Mouse (Mus musculus): Measurements from ENCODE around the gene Dbp.
A peak's percentile ranks its signal among the peaks of the same experiment; 100 is the strongest.
"Not testable (repeated sequence)": the region's sequence is repeated elsewhere in the genome, so short reads cannot be mapped to it uniquely, and the experiment has no call there.

Dbp gene

GRCm38 (mm10) chr7:45704730-45705442 is at the start of gene Dbp:
Dbp (plus strand) TSS chr7:45705088.
- peak; percentile 100 for DNase-seq

DNA sequence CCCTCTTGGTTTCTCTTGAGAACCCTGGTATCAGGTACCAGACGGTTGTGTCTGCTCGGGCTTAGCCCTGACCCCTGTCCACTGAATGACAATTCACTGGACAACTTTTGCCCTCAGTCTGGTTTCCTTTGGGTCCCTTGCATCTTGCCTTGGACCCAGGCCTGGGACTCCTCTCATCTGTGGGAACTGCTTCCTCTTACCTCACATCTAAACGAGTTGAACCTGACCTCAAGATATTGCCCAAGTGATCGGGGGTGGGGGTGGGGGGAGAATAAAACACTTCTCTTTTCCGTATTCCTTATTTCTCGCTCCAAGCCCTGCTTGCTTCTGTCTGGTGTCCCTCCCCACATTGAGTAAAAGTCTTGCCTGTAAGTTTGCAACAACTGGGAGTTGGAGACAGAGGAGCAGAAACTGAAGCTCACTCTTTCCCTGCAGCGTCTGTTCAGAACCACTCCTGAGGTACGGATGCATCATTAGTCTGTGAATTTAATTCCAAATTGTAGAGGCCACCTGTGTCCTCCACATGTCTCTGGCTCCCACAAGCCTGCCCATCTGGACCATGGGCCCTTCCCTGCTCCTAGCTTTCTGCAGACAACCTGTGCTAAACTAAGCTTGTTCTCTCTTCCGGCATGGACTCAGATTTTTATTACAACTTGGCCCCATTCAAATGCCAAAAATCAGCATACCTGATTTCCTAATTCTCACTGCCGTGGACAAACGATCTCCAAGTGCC is 44.0 kb upstream of the Dbp start:
- no peak for DNase-seq

DNA sequence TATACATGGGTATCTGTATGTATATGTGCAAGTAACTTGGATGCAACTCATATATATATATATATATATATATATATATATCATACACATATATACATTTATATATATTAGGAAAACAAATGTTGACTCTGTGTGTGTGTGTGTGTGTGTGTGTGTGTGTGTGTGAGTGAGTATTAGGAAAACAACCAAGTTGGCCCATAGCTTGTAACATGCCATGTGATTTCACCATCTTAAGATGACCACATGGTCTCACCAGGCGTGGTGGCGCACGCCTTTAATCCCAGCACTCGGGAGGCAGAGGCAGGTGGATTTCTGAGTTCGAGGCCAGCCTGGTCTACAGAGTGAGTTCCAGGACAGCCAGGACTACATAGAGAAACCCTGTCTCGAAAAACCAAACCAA is 43.2 kb upstream of the Dbp start:
- not testable (repeated sequence) for DNase-seq

GRCm38 (mm10) chr7:45665303-45666138 is 39.4 kb upstream of the Dbp start:
- no peak for DNase-seq

- no peak for DNase-seq
Observed at GRCm38 (mm10) chr7:45666161-45666560, 38.7 kb upstream of the Dbp start, which contains the start of gene Fut2. Fut2 (minus strand) TSS chr7:45666394.

GRCm38 (mm10) chr7:45667761-45668160 is 37.1 kb upstream of the Dbp start:
- no peak for DNase-seq

GRCm38 (mm10) chr7:45668921-45669320 is 36.0 kb upstream of the Dbp start:
- no peak for DNase-seq

DNA sequence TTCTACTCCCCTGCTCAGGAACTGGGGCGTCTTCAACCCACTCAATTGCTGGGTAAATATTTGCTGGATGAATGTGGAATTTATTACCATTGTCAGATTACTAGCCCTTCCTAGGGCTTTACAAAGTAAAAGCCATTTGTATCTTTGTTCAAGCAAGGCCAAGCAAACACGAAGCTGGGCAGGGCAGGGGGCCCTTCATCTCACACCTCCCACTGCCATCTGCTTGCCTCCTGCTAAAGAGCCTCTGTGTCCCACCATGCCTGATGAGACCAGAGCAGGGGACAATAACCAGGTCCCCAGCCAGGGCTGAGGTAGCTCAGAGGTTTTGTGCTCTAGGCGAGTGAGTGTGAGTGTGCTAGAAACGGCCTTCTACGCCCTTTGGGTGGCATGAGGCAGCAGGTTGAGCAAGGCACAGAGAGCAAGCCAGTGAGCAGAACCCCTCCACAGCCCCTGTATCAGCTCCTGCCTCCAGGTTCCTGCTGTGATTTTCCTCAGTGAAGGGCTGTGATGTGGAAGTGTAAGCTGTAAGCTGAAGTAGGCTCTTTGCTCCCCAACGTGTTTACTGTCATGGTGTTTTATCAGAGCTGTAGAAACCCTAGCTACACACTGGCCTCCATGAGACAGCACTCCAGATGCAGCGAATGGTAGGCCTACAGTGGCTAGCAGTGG is 27.1 kb upstream of the Dbp start:
- DNase-seq: no peak

GRCm38 (mm10) chr7:45678513-45678912 is 26.4 kb upstream of the Dbp start:
- DNase-seq: no peak

DNA sequence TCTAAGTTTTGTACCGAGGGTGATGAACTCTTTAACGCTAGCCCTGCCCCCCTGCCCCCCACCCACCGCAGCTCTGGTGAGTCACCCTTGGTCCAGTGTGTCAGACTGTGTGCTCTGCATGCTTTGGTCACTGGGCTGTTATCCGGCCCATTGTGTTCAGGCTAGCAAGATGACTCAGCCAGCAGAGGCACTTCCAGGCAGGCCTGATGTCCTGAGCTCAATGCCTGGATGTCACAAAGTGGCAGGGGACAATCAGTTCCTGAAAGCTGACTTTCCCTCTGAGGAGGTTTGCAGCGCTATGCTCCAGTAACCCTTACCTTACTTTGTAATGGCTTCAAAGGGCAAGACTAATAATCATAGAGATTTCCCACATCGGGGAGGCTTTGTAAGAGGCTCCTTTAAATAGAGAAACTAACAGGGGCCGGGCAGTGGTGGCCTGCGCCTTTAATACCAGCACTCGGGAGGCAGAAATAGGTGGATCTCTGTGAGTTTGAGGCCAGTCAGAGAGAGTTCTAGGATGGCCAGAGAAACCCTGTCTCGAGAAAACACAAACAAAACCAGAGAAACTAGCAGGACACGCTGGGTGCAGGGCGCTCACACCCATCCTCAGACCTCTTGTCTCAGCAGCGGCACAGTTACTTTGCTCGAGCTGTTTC is 24.8 kb upstream of the Dbp start:
- no peak for DNase-seq

DNA sequence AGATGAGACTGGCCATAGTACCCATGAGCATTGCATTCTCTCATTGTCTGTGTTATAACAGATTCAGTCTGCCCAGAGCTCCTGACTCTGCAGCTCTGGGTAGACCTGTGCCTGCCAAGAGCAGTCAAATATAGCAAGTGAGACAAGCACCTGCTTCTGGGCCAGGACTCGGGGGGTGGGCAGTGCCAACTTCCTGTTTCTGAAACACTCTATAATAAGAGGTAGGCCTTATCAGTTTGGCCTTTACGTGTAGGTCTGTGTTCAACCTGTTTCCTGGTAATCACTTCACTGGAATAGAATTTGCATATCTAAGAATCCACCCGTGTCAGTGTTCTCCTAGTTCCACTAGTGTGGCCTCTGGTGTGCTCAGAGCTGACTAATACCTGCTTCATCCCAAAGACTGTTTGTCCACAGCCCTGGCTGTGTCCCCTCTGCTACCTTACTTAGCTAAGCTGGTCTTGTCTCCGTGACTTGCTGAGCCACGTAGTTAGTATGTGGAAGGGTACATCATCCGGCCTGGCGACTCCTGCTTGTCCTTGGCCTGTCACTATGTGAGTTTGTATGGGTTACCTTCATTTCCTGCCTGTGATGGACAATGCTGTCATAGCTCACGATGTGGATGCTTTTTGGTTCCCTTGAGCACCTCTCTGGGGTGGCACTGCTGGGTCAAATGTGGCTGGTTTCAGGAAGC is 23.7 kb upstream of the Dbp start:
- no peak for DNase-seq

DNA sequence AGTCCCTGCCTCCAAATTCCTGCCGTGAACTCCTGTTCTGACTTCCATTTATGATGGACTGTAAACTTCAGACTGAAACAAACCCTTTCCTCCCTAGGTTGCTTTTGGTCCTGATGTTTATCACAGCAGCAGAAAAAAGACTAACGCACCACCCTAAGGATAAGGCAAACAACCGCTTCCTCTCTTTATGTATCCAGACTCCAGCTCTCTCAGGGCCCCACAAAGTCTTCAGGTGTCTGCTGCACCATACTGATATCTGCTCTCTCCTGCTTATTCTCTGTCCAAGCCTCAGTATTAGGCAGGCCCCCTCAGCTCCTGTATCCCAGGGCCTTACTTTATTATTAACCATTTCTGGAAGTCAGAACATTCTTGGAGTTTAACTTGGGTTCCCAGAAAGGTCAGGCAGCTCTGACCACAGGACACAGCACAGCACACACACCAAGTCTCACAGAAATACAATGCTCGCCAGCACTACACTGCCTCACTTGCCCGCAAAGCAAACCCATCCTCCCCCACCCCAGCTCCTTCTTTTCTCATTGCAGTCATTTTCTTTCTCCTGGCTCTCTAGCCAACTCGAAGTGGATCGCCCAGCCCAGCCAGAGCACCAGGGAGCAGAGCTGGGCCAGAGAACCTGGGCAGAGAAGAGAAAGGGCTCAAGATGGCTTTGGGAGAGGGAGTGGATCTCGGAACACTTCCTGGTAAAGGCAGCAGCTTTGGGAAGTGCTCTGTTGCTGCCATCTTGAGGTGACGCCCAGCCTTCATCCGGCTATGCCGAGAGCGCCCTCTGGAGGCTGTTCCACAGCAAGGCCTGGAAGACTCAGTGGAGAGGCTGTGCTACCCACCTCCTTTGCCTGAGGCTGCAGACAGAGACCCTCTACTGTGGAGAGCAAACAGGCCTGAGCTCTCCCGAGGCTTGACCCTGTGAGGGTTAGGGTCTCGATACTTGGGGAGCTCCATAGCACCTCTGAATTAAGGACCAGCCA is 22.5 kb upstream of the Dbp start:
- peak; percentile 75 for DNase-seq

DNA sequence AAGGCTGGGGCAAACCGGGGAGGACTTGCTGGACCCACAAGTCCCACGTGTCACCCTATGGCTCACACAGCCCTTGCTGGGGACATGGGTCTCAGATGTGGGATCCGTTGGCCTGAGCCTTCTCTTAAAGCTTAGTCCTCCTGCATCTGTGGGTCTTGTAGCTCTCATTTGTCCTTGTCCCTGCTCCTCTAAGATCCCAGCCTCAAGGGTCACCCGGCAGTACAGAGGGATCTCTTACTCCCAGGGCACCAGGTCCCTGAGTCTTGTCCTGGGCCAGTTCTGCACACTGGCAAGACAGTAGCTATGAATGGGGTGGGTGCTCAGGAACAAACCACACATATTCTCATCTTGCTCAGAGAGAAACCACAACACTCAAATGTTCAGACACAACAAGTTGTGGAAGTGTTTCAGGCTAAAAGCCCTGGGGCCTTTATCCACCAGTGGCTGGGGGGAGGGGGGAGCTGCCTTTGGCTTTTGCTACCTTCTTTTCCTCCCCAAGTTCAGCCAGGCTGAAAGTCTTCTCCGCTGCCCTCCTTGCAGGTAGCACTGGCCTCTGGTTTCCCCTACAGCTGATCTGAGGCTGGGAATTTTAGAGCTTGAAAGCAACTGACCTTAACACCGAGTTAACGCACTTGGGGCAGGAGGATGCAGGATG is 21.4 kb upstream of the Dbp start, which contains the start of gene Ntn5:
TSS of gene Ntn5 (plus strand) at position 627 of the 655 bp plus-strand sequence.
- DNase-seq: no peak

DNA sequence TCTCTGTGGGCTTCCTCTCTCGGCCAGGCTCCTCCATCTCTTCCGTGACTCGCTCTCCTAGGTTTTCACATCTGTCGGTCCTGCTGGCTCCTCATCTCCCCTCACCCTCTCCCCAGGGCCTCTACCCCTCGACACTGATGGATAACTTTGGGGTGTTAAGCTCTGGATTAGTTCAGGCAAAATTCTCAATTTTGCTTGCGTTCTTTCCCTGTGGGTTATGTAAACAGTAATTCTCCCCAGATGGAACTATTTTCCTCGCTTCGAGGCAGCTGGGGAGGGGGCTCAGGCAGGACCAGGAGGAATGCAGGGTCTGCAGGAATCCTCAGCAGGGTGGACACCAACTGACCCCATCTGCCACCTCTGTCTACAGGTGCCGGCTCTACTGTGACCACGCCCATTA is 19.1 kb upstream of the Dbp start:
- no peak for DNase-seq

DNA sequence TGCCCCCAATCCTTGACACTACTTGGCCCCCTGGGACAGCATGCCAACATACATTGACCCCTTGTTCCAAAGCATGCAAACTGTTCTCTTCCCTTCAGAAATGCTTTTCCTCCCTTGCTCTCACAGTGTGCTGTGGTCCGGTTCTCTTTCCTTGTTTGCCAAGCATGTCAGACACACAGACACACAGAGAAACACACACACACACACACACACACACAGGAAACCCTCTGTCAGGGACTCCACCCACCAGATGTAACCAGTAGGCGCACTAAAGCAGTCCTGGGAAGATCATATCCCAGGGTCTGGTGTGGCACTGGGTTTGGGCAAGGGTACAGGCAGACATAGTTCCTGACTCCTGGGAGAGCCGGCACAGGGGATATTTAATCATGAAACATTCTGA is 18.0 kb upstream of the Dbp start:
- DNase-seq: no peak

DNA sequence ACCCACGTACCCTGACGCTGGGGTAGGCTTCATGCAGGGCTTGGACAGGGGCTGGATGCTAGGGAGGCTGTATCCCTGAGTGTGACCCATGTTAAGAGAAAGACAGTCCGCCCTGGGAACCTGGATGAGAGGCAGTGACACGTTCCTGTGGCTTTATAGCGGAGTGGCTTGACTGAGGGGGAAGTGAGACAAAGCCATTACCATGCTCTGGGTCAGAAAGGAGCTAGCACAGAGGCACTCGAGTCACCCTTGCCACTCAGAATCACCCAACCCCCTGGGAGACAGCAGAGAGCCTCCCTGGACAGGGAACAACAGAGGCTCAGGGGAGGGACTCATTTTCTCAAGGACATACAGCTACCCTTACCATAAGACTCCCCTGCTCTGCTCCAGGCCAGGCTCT is 15.8 kb upstream of the Dbp start:
- no peak for DNase-seq

- DNase-seq: no peak
Observed at GRCm38 (mm10) chr7:45689800-45690199, 15.1 kb upstream of the Dbp start.

DNA sequence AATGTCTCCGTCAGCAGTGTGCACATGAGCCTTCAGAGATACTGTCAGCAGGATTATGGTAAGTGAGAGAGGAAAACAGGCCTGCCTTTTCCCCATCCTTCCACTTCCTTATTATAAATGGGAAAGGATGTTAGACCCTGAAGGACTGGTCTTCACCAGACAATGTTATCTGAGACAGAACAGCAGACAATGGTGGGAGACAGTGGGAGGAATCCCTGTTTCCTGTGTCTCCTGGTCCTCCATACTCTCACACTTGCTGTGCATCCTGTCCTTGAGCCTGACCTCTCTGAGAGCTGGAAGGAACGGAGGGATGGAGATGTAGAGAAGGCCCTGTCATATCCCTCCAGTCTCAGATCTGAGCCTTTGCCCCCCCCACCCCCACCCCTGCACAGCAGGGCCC is 12.5 kb upstream of the Dbp start:
- no peak for DNase-seq

DNA sequence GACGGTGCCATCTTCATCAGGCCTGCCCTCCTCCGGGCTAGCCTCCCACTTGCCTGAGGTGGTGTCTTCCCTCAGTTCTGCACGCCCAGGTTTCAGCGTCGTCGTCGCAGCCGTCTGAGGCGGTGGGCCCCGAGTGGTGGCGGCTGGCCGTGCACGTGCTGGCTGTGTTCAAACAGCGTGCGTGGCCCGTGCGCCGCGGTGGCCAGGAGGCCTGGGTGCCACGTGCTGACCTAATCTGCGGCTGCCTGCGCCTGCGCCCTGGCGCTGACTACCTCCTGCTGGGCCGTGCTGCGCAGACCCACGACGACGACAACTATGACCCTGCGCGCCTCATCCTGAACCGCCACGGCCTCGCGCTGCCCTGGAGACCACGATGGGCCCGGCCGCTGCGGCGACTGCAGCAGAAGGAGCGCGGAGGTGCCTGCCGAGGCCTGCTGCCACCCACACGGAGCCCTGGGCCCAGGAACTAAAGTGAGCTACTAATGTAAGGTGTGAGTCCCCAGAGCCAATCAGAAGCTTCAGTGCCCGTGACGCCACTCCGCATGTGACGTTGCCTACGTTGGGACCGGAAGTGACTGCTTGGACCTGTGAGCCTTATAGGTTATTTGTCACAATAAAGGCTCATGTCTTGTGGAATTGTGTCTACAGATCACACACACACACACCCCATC is 10.8 kb upstream of the Dbp start, which contains the start of gene Sec1:
TSS of gene Sec1 (minus strand) at position 482 of the 671 bp plus-strand sequence.
- DNase-seq: no peak

All from kidney, adult 11 months (tissue).